Mouse (Mus musculus) inflammation-experienced regulatory T-cells, adult 6 months (primary cell): ENCODE data around the gene Bfar. TPM values are rescaled to one million over a fixed set of nuclear protein-coding genes. Genes with fewer than 3 reads are reported as not detected.
A peak's percentile ranks its signal among the peaks of the same experiment; 100 is the strongest.
"Not testable (repeated sequence)": the region's sequence is repeated elsewhere in the genome, so short reads cannot be mapped to it uniquely, and the experiment has no call there.

ENCODE experiments used
- ATAC-seq: one replicate; pipeline ENCODE4 v1.8.0; 2017
- polyA plus RNA-seq, 3 experiments: library from polyadenylated mRNA; unstranded; fragments of 100-300 nt; shearing (Covaris generic); gene quantifications; one replicate each; pipeline ENCODE4 v1.2.1; 2017

The Bfar gene
- polyA plus RNA-seq, 3 experiments from 2014 or later = 43.7 to 64.9 (median 51.1) TPM

DNA sequence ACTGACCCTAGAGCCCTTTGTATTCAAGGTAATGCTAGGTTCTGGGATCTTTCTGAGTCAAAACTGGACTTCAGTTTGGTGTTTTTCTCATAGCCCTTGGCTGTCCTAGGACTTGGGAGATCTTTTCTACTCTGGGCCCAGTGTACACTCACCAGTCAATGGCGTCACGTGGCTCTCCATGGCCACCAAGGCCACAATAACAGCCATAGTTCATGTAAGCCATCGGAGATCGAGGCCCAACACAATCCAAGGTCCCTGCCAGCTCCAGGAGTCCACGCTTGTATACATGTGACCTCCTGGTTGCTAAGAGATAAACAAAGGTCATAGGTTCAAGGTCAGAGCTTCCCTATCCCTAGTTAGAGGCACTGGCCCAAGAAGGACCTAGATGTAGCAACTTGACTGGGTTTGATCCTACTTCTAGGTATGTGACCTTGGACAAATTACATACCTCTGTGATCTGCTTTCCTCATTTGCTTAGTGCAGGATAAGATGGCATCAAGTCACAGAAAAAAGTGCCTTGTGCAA lies 56.2 kb downstream of the Bfar start:
- ATAC-seq = no peak

DNA sequence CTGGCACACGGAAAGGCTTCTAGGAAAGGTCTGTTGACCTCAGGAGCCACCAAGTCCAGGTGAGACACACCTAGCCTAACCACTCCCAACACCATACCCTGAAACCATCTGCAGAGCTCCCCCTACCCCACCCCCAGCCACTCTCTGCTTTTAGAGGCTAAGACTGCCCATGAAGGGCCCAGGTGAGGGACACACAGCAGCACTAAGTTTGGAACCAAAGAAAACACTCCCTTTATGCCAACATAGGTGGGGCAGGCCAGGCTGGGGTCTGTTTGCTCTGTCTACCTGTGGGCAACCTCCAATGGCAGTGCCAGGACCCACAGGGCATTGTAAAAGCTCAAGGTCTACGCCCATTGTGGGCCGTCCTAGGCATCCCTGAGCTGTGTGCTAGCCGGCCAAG lies 57.8 kb downstream of the Bfar start:
- no peak for ATAC-seq

DNA sequence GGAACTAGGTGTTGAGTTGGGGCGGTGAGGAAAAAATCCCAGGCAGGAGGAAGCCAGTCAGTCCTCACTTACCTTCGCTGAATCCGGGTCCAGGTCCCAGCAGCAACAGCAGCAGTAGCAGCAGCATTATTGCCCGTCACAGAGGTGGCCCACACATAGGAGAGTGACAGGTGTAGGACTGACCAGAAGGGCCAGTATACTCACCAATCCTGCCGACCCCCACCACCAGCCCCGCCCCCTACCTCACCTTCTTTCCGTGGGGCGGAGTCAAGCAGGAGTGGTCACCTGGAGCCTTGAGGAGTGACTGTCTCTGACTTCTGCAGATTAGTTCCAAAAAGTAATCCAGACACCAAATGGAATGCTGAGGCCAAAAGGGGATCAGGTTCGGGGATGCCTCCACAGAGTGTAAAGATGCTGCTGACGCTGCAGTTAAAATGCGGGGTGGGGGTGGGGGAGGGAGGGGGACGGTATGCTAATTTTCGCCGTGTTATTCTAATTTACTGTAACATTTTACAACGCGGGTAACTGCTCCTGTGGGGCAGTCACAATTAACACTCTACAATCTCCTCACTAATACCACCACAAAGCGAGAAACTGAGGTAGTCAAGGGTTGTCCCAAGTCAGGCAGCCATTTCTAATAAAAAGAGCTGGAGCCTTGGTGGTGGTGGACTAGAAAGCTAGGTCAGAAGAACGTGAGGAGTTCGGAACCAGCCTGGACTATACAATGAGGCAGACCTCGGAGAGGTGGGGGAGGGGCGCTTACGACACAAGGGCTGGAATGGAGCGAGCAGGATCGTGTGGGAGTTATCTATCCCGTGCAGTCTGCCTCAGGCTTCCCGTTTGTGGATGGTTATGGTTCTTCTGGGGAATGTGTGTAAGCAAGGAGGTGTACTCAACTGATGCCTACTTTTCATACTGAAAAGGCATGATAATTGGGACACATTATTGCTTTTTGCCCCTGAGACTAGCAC lies 58.9 kb downstream of the Bfar start, which contains the start of gene Pla2g10:
Gene Pla2g10 (minus strand): TSS at position 699 of the 971 bp plus-strand sequence.
- ATAC-seq = no peak

GRCm38 (mm10) chr16:13732786-13733185 lies 61.1 kb downstream of the Bfar start:
- no peak for ATAC-seq

- ATAC-seq = peak; percentile 58
Measured at GRCm38 (mm10) chr16:13733518-13734137, 62.0 kb downstream of the Bfar start.

GRCm38 (mm10) chr16:13735977-13736376 lies 64.3 kb downstream of the Bfar start:
- no peak for ATAC-seq

DNA sequence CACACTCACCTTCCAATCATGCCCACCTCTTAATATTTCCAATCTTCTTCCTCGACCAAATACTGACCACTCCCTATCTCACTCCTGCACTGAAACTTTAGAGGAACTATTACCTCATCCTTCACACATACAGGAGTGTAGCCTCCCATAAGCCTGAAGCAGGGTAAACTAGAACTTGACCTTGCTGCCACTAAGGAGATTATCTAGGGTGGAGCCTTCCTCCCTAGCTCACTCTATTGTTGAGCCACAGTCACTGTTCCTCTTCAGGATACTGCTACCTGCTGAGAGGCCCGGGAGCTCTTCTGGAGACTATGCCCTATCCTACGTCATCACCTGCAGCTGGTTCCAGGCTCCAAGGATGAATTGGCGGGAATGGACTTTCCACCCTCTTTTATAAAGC lies 67.4 kb downstream of the Bfar start:
- not testable (repeated sequence) for ATAC-seq

DNA sequence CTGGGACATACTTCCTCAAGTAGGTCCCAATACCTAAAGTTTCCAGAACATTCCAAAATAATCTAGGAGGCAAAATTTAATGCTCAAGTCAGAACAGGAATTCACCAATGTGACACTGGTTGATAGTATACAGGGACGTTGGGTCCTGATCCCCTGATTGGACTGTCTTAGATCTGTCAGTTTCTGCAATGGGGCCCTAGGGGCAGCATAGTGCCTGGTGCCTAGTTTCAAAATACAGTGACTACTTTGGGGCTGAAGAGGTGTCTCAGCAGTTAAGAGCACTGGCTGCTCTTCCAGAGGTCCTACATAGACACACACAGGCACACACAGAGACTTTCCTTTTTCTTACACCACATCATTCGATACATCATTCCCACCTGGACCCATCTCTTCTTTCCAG lies 69.2 kb downstream of the Bfar start:
- no peak for ATAC-seq

- ATAC-seq = no peak
Measured at GRCm38 (mm10) chr16:13747708-13748107, 76.0 kb downstream of the Bfar start.

GRCm38 (mm10) chr16:13748124-13748523 lies 76.5 kb downstream of the Bfar start:
- ATAC-seq = no peak

DNA sequence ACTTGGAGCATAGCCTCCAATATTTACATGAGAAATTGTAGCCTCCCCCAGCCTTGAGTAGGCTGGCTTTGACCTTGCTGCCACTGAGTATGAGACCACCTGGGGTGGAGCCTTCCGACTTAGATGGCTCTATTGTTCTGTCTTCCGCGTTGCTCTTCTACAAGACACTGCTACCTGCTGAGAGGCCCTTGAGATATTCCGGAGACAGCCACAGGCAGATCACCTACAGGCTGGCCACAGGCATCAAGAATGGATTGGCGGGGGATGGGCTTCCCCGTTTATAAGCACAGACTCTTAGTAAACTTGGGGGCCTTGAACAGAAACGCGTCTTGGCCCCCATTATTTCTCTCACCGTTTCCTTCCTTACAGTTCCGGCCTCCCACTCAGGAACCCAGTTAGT lies 77.2 kb downstream of the Bfar start:
- not testable (repeated sequence) for ATAC-seq

- no peak for ATAC-seq
Measured at GRCm38 (mm10) chr16:13749306-13749705, 77.6 kb downstream of the Bfar start.

- ATAC-seq = no peak
Measured at GRCm38 (mm10) chr16:13749981-13750380, 78.3 kb downstream of the Bfar start.

- ATAC-seq = no peak
Measured at GRCm38 (mm10) chr16:13750626-13751025, 79.0 kb downstream of the Bfar start.

Other genes with a start within 250 kb of the Bfar start
- gene Parn, start 3.7 kb upstream of the Bfar start, polyA plus RNA-seq = 10 to 100 TPM; 26.6 to 38.2 (median 37.3) TPM
- 1 to 10 TPM; 7.5 to 9.0 (median 8.4) TPM for gene 3110001I22Rik, start 71 bp downstream of the Bfar start, polyA plus RNA-seq
- under 1 TPM in 1 of 3 experiments, not detected in 2; 0.38 TPM for gene Pla2g10, start 59.1 kb downstream of the Bfar start, polyA plus RNA-seq
- 10 to 100 TPM; 47.8 to 54.8 (median 48.1) TPM for gene Rrn3, start 108.8 kb downstream of the Bfar start, polyA plus RNA-seq
- 100 to 1,000 TPM; 146 to 175 (median 156) TPM for gene Ntan1, start 147.0 kb downstream of the Bfar start, polyA plus RNA-seq
- gene Pdxdc1, start 231.3 kb downstream of the Bfar start, polyA plus RNA-seq = 10 to 100 TPM; 22.2 to 29.9 (median 23.3) TPM
- under 1 TPM; 0.35 to 0.78 (median 0.58) TPM for gene Mpv17l, start 231.3 kb downstream of the Bfar start, polyA plus RNA-seq